Mouse (Mus musculus) gastrocnemius, adult 2 months (tissue): ENCODE measurements around the gene Ackr2. TPM values are rescaled to one million over a fixed set of nuclear protein-coding genes. Genes with fewer than 3 reads are reported as not detected.

ENCODE experiments used
- DNase-seq: peaks from one replicate; pipeline ENCODE4 v3.0.0; 2022
- H3K27ac ChIP-seq: fragments of 200-600 bp; 2 replicates; pipeline ENCODE4 v1.8.1; 2022; ENCODE audit warnings: mild to moderate bottlenecking
- H3K4me3 ChIP-seq: fragments of 200-600 bp; 2 replicates; pipeline ENCODE4 v1.8.1; 2022; ENCODE audit warnings: mild to moderate bottlenecking, moderate library complexity
- CTCF ChIP-seq: fragments of 200-600 bp; IDR thresholded peaks from 2 replicates; pipeline ENCODE4 v1.8.1; 2022; ENCODE audit warnings: antibody characterized with exemption, mild to moderate bottlenecking, moderate library complexity
- intact Hi-C: fragments of 180-260 bp; cut with DNase I; formaldehyde crosslinking; loops from one replicate; pipeline ENCODE4 v1.15.1; 2025
- total RNA-seq, 2 experiments: library from RNA; stranded (reverse); gene quantifications; 2 replicates each; pipeline ENCODE4 v1.2.3; 2021

The Ackr2 gene
- total RNA-seq, 2 experiments from 2014 or later: 1.2 to 3.6 TPM

DNA sequence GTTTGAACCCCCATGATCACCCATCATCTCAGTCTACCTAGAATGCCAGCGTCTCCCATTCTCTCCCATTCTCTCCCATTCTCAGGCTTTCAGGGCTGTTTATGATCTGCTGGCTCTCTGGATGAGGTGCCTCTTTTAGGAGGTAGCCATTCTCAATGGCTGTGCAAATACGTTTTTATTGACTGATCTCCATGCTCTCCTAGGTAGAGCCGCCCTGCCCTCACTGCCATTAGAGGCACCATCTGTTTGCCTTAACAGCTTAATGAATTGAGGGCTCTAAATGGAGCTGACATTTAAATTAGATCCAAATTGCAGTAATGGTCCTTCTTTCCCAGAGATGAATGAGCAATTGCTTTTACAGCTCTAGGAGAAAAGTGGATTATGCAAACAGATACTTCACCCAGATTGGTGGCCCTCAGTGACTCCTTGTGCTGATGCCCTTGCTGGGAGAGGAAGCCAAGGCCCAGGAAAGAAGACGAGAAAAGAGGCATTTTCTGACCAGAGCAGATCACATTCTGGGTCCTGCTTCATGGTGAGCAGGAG is 28.1 kb upstream of the Ackr2 start:
- TF ChIP-seq CTCF: no peak
- no peak for DNase-seq
- H3K4me3 ChIP-seq: no peak overlapping the region
- H3K27ac ChIP-seq: no peak overlapping the region
- intact Hi-C loops: no loop called here

DNA sequence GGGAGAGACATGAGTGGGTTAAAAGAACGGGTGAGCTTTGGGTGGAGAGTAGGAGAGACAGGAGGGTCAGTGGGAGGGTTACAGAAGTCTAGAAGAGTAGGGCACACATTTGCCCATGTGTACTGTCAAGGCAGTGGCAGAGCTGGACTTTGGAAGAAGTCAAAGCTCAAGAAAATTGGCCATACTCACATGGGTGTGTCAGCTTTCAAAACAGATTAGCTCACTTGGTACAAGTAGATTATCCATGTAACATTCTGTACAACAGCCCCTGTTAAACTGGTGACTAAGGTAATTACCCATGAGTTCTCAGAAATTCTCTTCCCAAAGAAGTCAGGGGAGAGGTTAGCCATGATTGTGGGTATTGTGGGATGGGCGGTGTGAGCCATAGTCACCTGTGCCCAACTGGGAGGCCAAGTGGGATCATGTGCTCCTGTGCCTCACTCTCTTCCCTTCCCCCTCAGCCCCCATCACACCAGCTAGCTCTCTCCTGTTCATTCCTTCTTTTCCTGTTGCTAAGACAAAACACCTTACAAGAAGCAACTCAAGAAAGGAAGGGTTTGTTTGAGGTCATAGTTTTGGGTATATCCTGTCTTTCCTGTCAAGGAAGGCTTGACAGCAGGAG is 26.0 kb upstream of the Ackr2 start:
- H3K27ac ChIP-seq: no peak overlapping the region
- intact Hi-C loops: no loop called here
- H3K4me3 ChIP-seq: no peak overlapping the region
- TF ChIP-seq CTCF: no peak
- DNase-seq: no peak

DNA sequence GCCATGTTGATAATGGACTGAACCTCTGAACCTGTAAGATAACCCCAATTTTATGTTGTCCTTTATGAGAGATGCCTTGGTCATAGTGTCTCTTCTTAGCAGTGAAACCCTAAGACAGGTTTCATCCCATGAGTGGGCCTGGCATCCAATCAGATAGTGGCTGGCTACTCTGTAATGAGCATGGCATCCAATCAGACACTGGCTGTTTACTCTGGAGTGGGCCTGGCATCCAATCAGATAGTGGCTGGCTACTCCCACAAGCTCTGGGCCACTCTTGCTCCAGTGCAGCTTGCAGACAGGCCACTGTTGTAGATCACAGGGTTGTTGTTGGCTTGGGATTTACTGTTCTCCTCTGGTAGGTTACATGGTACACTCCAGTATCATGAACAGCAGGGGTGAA is 24.6 kb upstream of the Ackr2 start:
- Histone ChIP-seq H3K27ac (no peak overlapping the region), H3K4me3 (no peak overlapping the region)
- intact Hi-C loops: no loop called here
- TF ChIP-seq CTCF: no peak
- no peak for DNase-seq

DNA sequence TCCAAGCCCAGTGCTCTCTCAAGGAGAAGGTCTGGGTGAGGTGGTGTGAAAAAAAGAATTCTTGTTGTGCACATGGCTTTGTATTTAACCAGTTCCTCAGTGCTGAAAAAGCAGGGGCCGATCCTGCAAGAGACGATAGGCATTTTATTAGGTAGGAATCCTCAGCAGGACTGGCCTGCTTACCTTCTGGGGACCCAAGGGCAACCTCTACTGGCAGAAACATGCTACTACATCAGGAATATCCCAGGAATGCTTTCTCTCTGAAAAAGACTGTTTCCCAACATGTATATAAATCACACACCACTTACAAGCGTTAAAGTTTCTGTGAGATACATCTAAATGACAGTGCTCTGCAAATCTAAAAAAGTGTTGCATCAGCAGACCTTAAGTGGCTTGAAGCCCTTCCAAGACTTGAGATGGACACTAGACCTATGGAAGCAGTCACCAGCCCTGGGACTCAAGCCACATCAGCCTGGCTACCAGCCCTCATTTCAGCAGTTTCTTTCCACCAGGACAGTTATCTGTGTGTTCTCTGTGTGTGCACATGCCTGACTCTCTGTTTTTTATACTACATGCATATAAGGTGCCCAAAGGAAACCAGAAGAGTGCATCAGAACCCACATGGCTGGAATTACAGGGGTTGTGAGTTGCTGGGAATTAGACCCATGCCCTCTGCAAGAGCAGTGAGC is 21.0 kb upstream of the Ackr2 start:
- Histone ChIP-seq H3K4me3 (no peak overlapping the region), H3K27ac (no peak overlapping the region)
- DNase-seq: peak; percentile 31
- intact Hi-C loops: loop anchor here (5.0 kb wide), 2 partner anchors 45 to 110 kb away; no protein-coding TSS in a partner anchor
- peak; percentile 94 for TF ChIP-seq CTCF

DNA sequence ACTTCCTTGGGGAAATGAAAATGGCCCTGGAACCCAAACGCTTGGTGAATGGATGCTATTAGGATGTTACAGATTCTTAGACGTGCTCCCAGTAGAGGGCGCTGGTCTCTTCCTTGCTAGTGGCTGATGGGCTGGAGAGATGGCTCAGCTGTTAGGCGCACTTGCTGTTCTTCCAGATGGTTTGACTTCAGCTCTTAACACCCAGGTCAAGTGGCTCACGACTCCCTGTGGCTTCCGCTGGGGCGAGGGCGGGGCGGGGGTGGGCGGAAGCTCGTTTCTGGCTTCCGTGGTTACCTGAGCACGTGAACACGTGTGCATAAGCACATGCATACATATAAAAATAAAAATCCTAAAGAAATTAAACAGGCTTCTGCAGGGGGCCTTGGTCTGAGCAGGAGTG is 17.3 kb upstream of the Ackr2 start:
- Histone ChIP-seq H3K27ac (peak overlapping the region; percentile 61), H3K4me3 (peak overlapping the region; percentile 21; the same call in 1 of the 2 replicates)
- TF ChIP-seq CTCF: peak; percentile 76
- peak; percentile 87 for DNase-seq
- intact Hi-C loops: no loop called here

DNA sequence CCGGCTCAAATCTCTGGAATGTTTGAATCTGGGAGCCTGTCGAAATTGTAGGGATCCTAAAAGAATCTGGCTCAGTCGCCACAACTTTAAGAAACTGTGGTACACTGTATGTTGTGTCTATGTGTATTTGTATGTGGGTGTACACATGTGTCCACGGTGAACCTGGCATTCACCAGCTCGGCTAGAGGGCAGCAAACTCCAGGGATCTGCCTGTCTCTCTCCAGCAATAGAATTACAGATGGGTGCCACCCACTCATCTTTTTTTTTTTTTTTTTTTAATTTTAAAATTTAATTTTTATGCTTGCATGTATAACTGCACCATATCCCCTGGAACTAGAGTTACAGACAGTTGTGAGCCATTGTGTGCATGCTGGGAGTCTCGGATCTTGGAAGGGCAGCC is 16.9 kb upstream of the Ackr2 start:
- intact Hi-C loops: no loop called here
- peak; percentile 25; the same call in 1 of the 2 replicates for TF ChIP-seq CTCF
- H3K27ac ChIP-seq: peak overlapping the region; percentile 61
- peak overlapping the region; percentile 21; the same call in 1 of the 2 replicates for H3K4me3 ChIP-seq
- no peak for DNase-seq

DNA sequence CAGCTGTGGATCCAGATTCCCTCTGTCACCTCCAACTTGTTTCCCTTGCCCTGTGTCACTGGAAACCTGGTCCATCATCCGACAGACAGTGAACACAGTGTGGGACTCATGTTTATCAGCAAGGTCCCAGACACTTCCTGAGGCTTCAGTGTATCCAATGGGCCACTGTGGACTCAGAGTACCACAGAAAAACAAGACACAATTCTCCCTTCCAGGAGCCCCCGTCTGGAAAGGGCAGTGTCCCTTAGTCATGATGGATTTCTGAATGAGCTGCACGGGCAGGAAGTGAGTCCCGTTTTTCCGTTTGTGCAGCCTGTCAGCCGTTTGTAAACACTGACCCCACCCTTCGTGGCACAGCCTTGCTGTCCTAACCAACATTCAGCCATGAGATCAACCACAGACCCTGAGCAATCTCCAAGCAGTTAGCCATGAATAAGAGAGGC is 16.1 kb upstream of the Ackr2 start:
- intact Hi-C loops: no loop called here
- TF ChIP-seq CTCF: no peak
- H3K4me3 ChIP-seq: no peak overlapping the region
- H3K27ac ChIP-seq: peak overlapping the region; percentile 61; the same call in 1 of the 2 replicates
- DNase-seq: no peak

DNA sequence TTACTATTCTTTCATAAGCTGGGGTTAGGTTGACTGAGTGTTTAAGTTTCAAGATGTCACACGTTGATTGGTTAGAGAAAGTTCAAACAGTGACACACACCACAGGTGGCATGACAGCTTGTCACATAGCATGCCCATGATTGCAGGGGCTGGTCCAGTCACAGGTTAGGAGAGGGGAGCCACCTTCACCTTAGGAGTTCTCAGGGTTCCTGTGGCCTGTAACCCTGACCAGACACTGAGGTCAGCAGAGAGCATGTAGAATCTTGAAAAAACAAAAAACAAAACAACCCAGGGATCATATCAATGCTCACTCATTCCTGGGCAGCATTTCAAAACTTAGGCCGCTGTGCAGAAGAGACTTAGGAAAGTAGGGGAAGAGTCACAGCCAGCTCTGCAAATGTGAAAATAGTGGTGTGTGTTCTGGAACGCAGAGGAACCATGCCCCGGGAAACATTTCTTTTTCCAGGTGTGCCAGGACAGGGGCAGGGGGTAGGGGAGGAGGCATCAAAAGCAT is 8.2 kb upstream of the Ackr2 start:
- no peak for DNase-seq
- TF ChIP-seq CTCF: no peak
- H3K27ac ChIP-seq: peak overlapping the region; percentile 80
- H3K4me3 ChIP-seq: peak overlapping the region; percentile 52
- intact Hi-C loops: no loop called here

DNA sequence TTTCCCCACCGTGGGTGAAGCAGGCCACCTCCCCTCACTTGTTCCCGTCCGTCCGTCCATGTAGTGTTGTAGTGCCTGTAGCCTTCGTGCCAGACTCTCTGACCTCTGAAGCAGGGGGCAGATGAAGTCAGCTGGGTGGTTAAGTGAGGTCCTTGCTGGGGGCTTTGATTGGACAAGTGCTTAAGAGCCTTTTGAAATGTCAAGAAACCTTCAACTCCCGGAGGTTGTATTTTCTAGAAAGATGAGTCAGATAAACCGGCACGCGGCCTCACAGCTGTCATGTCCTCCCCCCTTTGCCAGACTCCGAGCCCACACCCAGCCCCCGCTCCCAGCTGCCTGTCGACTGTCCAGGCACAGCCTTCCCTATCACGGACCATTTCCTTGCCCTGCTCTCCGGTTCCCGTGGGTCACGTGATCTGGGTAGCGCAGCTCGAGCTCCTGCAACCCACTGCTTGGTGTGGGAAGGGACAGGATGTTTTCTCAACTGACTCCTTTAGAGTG is 7.7 kb upstream of the Ackr2 start:
- intact Hi-C loops: no loop called here
- DNase-seq: peak; percentile 88
- Histone ChIP-seq H3K4me3 (peak overlapping the region; percentile 52), H3K27ac (peak overlapping the region; percentile 80)
- TF ChIP-seq CTCF: no peak

DNA sequence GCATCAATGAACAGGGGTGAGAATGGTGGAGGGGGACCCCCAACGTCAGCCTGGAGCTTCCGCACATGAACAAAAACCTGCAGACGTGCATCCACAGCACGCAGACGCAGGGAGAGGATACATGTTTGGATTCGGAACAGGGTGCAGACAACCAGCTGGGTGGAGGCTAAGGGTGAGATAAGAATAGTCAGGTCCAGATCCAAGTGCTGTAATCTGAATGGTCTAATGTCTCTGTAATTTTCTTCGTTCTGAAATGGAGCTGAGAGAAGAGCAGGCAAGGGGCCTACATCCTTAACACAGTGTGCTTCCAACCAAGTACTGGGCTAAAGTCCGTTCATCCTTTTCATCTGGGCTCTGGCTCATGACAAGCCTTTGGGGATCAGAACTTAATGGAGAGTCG is 6.9 kb upstream of the Ackr2 start:
- Histone ChIP-seq H3K4me3 (no peak overlapping the region), H3K27ac (peak overlapping the region; percentile 80)
- DNase-seq: no peak
- intact Hi-C loops: no loop called here
- TF ChIP-seq CTCF: no peak

DNA sequence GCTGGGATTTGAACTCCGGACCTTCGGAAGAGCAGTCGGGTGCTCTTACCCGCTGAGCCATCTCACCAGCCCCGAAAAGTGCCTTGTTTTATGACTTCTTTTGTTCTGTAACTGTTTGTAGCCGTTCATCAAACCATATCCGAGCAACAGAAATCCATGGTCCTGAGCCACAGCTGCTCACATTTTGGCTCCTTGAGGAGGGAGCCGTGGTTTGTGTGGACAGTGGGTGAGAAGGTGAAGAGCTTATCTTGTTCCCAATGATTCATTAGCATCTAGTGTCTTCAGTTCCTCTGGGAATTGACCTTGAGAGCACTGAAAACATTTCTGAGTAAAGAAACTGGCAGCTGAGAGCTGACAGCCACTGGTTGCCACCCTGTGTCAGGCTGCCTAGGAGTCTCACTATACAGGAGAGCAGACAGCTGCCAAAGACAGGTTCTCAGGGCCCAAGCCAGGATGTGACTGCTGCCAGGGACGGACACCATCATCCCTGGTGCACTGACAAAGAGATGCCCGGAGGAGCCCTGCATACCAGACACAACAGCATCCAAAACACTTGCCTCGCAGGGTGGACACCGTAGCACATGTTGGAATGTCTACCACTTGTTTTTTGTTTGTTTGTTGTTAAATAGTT is 6.0 kb upstream of the Ackr2 start:
- DNase-seq: peak; percentile 60
- TF ChIP-seq CTCF: no peak

DNA sequence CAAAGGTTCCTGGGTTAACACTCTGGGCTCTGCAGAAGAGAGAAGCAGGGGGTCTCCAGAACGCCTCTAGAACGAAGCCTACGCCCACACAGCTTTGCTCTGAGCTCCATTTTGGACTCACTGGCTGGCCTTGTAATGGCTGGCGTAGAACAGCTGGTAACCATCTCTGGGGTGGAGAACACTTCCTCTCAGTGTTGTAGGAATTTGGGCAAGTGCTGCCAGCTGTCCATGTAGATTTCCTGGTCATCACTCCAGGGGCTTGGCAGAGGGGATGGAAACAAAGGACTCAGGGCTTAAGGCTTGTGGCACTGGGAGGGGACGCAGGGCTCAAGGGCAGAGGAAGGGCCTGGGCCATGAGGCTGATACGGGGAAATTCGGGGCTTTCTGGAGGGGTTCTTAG is 3.7 kb upstream of the Ackr2 start:
- no peak overlapping the region for H3K27ac ChIP-seq
- TF ChIP-seq CTCF: no peak
- DNase-seq: no peak
- intact Hi-C loops: no loop called here
- H3K4me3 ChIP-seq: no peak overlapping the region

More for the DNA sequence above, 6.0 kb upstream of the Ackr2 start:
- no peak overlapping the region for H3K4me3 ChIP-seq
- H3K27ac ChIP-seq: peak overlapping the region; percentile 40; the same call in 1 of the 2 replicates
- intact Hi-C loops: no loop called here
